Mouse (Mus musculus): Measurements from ENCODE around the gene Asz1. TPM values are rescaled to one million over a fixed set of nuclear protein-coding genes. Genes with fewer than 3 reads are reported as not detected.

The Asz1 gene
- polyA plus RNA-seq, 1 experiment from 2014 or later: not detected

GRCm38 (mm10) chr6:18013346-18013745, 95.5 kb downstream of the Asz1 start:
- DNase-seq (ENCODE audit: low read depth, low spot score) (no peak), ATAC-seq (no peak)
- ChIA-PET CTCF (no interaction called here), POLR2A (no interaction called here)
- H3K27me3 ChIP-seq: no peaks in the 10 kb centered on the region
- in situ Hi-C loops (cut with MboI; ENCODE audit: low pct_unique_long_range_greater_than_20kb): no loop called here
- no peak for TF ChIP-seq CTCF (IDR thresholded peaks at IDR 0.05)

GRCm38 (mm10) chr6:18007356-18007755, 101.5 kb downstream of the Asz1 start:
- ChIA-PET CTCF (no interaction called here), POLR2A (no interaction called here)
- in situ Hi-C loops (cut with MboI; ENCODE audit: low pct_unique_long_range_greater_than_20kb): no loop called here
- ATAC-seq (no peak), DNase-seq (ENCODE audit: low read depth, low spot score) (no peak)
- no peak for TF ChIP-seq CTCF (IDR thresholded peaks at IDR 0.05)
- no peaks in the 10 kb centered on the region for H3K27me3 ChIP-seq

- ChIA-PET POLR2A (no interaction called here), CTCF (interaction anchor here (1.2 kb wide), 1 partner anchor 10 kb away, joined by 5 read pairs; no protein-coding TSS in a partner anchor)
- TF ChIP-seq CTCF (IDR thresholded peaks at IDR 0.05): no peak
- ATAC-seq: no peak
- DNase-seq (ENCODE audit: low read depth, low spot score): no peak
- in situ Hi-C loops (cut with MboI; ENCODE audit: low pct_unique_long_range_greater_than_20kb): no loop called here
- H3K27me3 ChIP-seq: no peaks in the 10 kb centered on the region
Measured at GRCm38 (mm10) chr6:18002065-18002464, 106.8 kb downstream of the Asz1 start.

Other genes starting within 250 kb of the Asz1 start
- not detected for gene Wnt2, start 78.5 kb downstream of the Asz1 start, polyA plus RNA-seq (2021)
- 0.12 TPM for gene Cftr, start 61.6 kb upstream of the Asz1 start, polyA plus RNA-seq (2021)